Mouse (Mus musculus) neural tube, embryonic 14.5 days (tissue): Measurements from ENCODE around the gene Clcn2. TPM values are rescaled to one million over a fixed set of nuclear protein-coding genes. Genes with fewer than 3 reads are reported as not detected.

Experiments used
- ATAC-seq: fragments of 200-750 bp; cut with Nextera tagmentation; 2 replicates; pipeline ENCODE4 v1.8.0; 2017; ENCODE audit warnings: low read depth, mild to moderate bottlenecking, moderate TSS enrichment, moderate library complexity
- H3K27ac ChIP-seq: fragments of 300-500 bp; sonication (generic); 2 replicates; pipeline ENCODE4 v1.5.1; 2014; ENCODE audit warnings: low read depth, mild to moderate bottlenecking, control low read depth, low read length, moderate library complexity, mixed read lengths
- H3K27me3 ChIP-seq: fragments of 300-500 bp; sonication (generic); 2 replicates; pipeline ENCODE4 v1.6.1; 2014; ENCODE audit warnings: low read length; ENCODE audit not compliant: control insufficient read depth, insufficient read depth
- H3K36me3 ChIP-seq: fragments of 300-500 bp; sonication (generic); 2 replicates; pipeline ENCODE4 v1.6.1; 2014; ENCODE audit warnings: low read length, mixed read lengths; ENCODE audit not compliant: control insufficient read depth, insufficient read depth
- H3K4me1 ChIP-seq: fragments of 300-500 bp; sonication (generic); 2 replicates; pipeline ENCODE4 v1.6.1; 2014; ENCODE audit warnings: low read length; ENCODE audit not compliant: control insufficient read depth, insufficient read depth
- H3K4me2 ChIP-seq: fragments of 300-500 bp; sonication (generic); 2 replicates; pipeline ENCODE4 v1.6.1; 2014; ENCODE audit warnings: mild to moderate bottlenecking, low read depth, low read length, control low read depth
- H3K4me3 ChIP-seq: fragments of 300-500 bp; sonication (generic); 2 replicates; pipeline ENCODE4 v1.5.1; 2014; ENCODE audit warnings: low read depth, low read length, control low read depth, mixed read lengths
- H3K9ac ChIP-seq: fragments of 300-500 bp; sonication (generic); replicated peaks from 2 replicates; pipeline ENCODE4 v1.6.1; 2014; ENCODE audit warnings: low read depth, mild to moderate bottlenecking, control low read depth, low read length, mixed read lengths
- H3K9me3 ChIP-seq: fragments of 300-500 bp; sonication (generic); 2 replicates; pipeline ENCODE4 v1.6.1; 2016; ENCODE audit warnings: low read length; ENCODE audit not compliant: control insufficient read depth
- WGBS: fragments of 180-500 bp; shearing (Covaris S2); extraction: QIAGEN DNeasy Blood & Tissue Kit; methylation state at CpG from one replicate; pipeline ENCODE4 v1.1.7; 2014; 5-methylcytosine and 5-hydroxymethylcytosine counted together
- polyA plus RNA-seq: library from polyadenylated mRNA; unstranded; fragments of >200 nt; fragmentation: Nextera tagmentation; extraction: Ambion mirVana; gene quantifications from 2 replicates; pipeline ENCODE4 v1.2.1, GENCODE M21; 2014

The Clcn2 gene
- polyA plus RNA-seq, 1 experiment from 2014 or later: 30.7 TPM

- Histone ChIP-seq H3K4me2 (no peak overlapping the region), H3K4me1 (peaks cover 13% of the 10 kb centered on the region), H3K27ac (no peak overlapping the region), H3K9ac (no peak overlapping the region), H3K4me3 (no peak overlapping the region), H3K9me3 (no peaks in the 10 kb centered on the region), H3K27me3 (no peaks in the 10 kb centered on the region), H3K36me3 (peaks cover 71% of the 10 kb centered on the region)
- WGBS: 81% methylated on average over 10 of the region's 10 CpGs
- ATAC-seq: no peak
Measured at GRCm38 (mm10) chr16:20677974-20678675, 39.4 kb downstream of the Clcn2 start.

- Histone ChIP-seq H3K27me3 (no peaks in the 10 kb centered on the region), H3K9me3 (no peaks in the 10 kb centered on the region), H3K4me1 (peaks cover 13% of the 10 kb centered on the region), H3K36me3 (peaks cover 66% of the 10 kb centered on the region), H3K9ac (no peak overlapping the region), H3K27ac (no peak overlapping the region), H3K4me2 (no peak overlapping the region), H3K4me3 (no peak overlapping the region)
- no peak for ATAC-seq
- 87% methylated on average over 5 of the region's 5 CpGs for WGBS
Measured at GRCm38 (mm10) chr16:20677380-20677779, 40.2 kb downstream of the Clcn2 start.

DNA sequence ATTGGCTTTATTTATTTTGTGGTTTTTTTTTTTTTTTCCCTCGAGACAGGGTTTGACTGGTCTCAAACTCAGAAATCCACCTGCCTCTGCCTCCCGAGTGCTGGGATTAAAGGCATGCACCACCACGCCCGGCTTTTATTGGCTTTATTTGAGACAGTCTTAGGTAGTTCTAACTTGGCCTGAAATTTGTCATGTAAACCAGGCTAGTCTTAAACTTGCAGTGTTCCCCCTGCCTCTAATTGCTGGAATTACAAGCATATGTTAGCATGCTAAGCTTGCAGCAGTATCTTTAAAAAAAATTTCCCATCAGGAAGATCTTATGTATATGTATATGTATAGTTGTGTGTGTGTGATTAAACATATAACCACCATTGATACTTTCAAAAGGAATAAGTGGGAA lies 40.8 kb downstream of the Clcn2 start:
- Histone ChIP-seq H3K27me3 (no peaks in the 10 kb centered on the region), H3K4me1 (peaks cover 13% of the 10 kb centered on the region), H3K4me2 (no peak overlapping the region), H3K4me3 (no peak overlapping the region), H3K9ac (no peak overlapping the region), H3K9me3 (no peaks in the 10 kb centered on the region), H3K36me3 (peaks cover 59% of the 10 kb centered on the region), H3K27ac (no peak overlapping the region)
- ATAC-seq: no peak
- 92% methylated on average over 4 of the region's 4 CpGs for WGBS

DNA sequence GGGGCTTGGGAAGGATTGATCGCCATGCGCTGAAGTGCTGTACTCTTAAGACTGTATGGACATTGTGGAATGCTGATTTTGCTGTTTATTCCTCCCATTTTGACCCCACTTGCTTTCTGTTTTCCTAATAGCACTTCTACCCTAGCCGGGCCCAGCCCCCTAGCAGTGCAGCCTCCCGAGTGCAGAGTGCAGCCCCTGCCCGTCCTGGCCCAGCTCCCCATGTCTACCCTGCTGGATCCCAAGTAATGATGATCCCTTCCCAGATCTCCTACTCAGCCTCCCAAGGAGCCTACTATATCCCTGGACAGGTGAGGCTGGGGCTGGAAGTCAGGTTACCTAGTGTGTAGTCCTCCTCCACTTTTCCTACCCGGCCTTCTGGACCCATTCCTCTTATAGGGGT lies 42.3 kb downstream of the Clcn2 start:
- Histone ChIP-seq H3K9me3 (no peaks in the 10 kb centered on the region), H3K9ac (no peak overlapping the region), H3K27me3 (no peaks in the 10 kb centered on the region), H3K4me3 (no peak overlapping the region), H3K27ac (no peak overlapping the region), H3K4me2 (no peak overlapping the region), H3K4me1 (peaks cover 13% of the 10 kb centered on the region), H3K36me3 (peaks cover 45% of the 10 kb centered on the region)
- no peak for ATAC-seq
- WGBS: 92% methylated on average over 6 of the region's 6 CpGs

GRCm38 (mm10) chr16:20673706-20674303 lies 43.7 kb downstream of the Clcn2 start:
- ATAC-seq: no peak; the same call in 1 of the 2 replicates
- Histone ChIP-seq H3K9ac (peak overlapping the region; percentile 98), H3K36me3 (peaks cover 34% of the 10 kb centered on the region), H3K9me3 (no peaks in the 10 kb centered on the region), H3K4me2 (peak overlapping the region; percentile 96), H3K4me1 (peaks cover 13% of the 10 kb centered on the region), H3K4me3 (peak overlapping the region; percentile 94), H3K27me3 (no peaks in the 10 kb centered on the region), H3K27ac (peak overlapping the region; percentile 88; the same call in 1 of the 2 replicates)
- WGBS: 12% methylated on average over 14 of the region's 14 CpGs

DNA sequence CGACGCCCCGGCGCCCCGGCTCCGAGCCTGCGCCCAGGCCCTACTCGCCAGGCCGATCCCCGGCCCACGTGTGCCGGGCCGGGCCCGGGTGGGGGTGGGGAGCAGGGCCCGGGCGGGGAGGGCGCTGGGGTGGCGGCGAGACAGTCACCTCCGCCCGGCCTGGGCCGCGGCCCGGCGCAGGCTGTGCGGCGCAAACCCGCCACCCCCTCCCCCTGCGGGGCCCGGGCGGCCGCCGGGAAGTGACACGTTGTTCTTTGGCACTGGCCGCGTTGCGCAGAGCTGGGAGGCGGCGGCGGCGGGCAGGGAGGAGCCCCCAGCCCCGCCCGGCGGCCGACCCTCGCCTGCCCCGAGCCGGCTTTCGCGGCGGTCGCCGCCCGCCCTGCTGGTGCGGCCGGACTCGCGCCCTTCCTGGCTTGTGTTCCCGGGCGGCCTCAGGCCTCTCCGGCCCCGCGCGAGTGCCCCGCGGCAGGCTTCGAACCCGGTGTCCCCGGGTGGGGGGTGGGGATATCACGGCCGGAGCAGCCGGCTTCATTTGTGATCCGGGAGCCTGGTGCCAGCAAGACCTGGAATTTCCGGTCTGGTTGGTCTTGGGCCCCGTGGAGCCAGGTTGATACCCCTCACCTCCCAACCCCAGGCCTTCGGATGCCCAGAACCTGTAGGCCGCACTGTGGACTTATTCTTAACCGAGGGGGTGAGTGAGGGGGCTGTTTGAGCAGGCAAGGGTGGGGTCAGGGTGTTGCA lies 44.4 kb downstream of the Clcn2 start:
- Histone ChIP-seq H3K27ac (peak overlapping the region; percentile 88), H3K4me3 (peak overlapping the region; percentile 94), H3K4me1 (peaks cover 13% of the 10 kb centered on the region), H3K27me3 (no peaks in the 10 kb centered on the region), H3K9me3 (no peaks in the 10 kb centered on the region), H3K9ac (peak overlapping the region; percentile 98), H3K36me3 (peaks cover 27% of the 10 kb centered on the region), H3K4me2 (peak overlapping the region; percentile 96)
- under 1% methylated on average over 57 of the region's 78 CpGs for WGBS
- ATAC-seq: no peak; the same call in none of the 2 replicates

GRCm38 (mm10) chr16:20672500-20672902 lies 45.0 kb downstream of the Clcn2 start:
- peak; percentile 97 for ATAC-seq
- H3K27ac ChIP-seq: peak overlapping the region; percentile 88
- no peaks in the 10 kb centered on the region for H3K9me3 ChIP-seq
- H3K36me3 ChIP-seq: peaks cover 21% of the 10 kb centered on the region
- H3K4me1 ChIP-seq: peaks cover 13% of the 10 kb centered on the region
- H3K4me3 ChIP-seq: peak overlapping the region; percentile 94
- peak overlapping the region; percentile 96 for H3K4me2 ChIP-seq
- no peaks in the 10 kb centered on the region for H3K27me3 ChIP-seq
- H3K9ac ChIP-seq: peak overlapping the region; percentile 98
- under 1% methylated on average over 38 of the region's 38 CpGs for WGBS

- H3K27me3 ChIP-seq: no peaks in the 10 kb centered on the region
- no peak for ATAC-seq
- H3K4me1 ChIP-seq: peaks cover 13% of the 10 kb centered on the region
- no peaks in the 10 kb centered on the region for H3K9me3 ChIP-seq
- WGBS: 31% methylated on average over 6 of the region's 6 CpGs
- peak overlapping the region; percentile 94; the same call in 1 of the 2 replicates for H3K4me3 ChIP-seq
- no peak overlapping the region for H3K27ac ChIP-seq
- H3K4me2 ChIP-seq: peak overlapping the region; percentile 50
- no peak overlapping the region for H3K9ac ChIP-seq
- H3K36me3 ChIP-seq: peaks cover 16% of the 10 kb centered on the region
Measured at GRCm38 (mm10) chr16:20671886-20672285, 45.7 kb downstream of the Clcn2 start.

- WGBS: 90% methylated on average over 3 of the region's 3 CpGs
- H3K27me3 ChIP-seq: no peaks in the 10 kb centered on the region
- ATAC-seq: no peak
Measured at GRCm38 (mm10) chr16:20670291-20670690, 47.3 kb downstream of the Clcn2 start.

More at GRCm38 (mm10) chr16:20670291-20670690, 47.3 kb downstream of the Clcn2 start:
- H3K4me1 ChIP-seq: peaks cover 13% of the 10 kb centered on the region
- H3K4me2 ChIP-seq: no peak overlapping the region
- H3K9ac ChIP-seq: no peak overlapping the region
- H3K4me3 ChIP-seq: no peak overlapping the region
- H3K9me3 ChIP-seq: no peaks in the 10 kb centered on the region
- peaks cover 1% of the 10 kb centered on the region for H3K36me3 ChIP-seq
- no peak overlapping the region for H3K27ac ChIP-seq
